Mouse (Mus musculus) spleen, postnatal 10 days (tissue): ENCODE data around the gene Supt5.

Experiments
- DNase-seq, 2 experiments: peaks; one replicate each; pipeline ENCODE4 v3.0.0; 2021 to 2022; ENCODE audit warnings: low spot score in 2 of 2

Supt5 gene

GRCm38 (mm10) chr7:28301616-28302433, 36.7 kb downstream of the Supt5 start, which contains the start of gene Dll3:
Dll3 (minus strand) TSS chr7:28302238.
- peak; percentile 30 to 68 for DNase-seq

GRCm38 (mm10) chr7:28298837-28299625, 39.5 kb downstream of the Supt5 start:
- DNase-seq = peak in 1 of 2 experiments; percentile 43

- DNase-seq = peak in 1 of 2 experiments; percentile 54
Measured at GRCm38 (mm10) chr7:28294481-28294880, 44.1 kb downstream of the Supt5 start.

GRCm38 (mm10) chr7:28290638-28291590, 47.6 kb downstream of the Supt5 start, which contains the start of gene Selenov:
Selenov (minus strand) TSS chr7:28291186.
- no peak for DNase-seq

GRCm38 (mm10) chr7:28290165-28290564, 48.4 kb downstream of the Supt5 start:
- no peak for DNase-seq

- DNase-seq = no peak
Measured at GRCm38 (mm10) chr7:28280630-28281029, 57.9 kb downstream of the Supt5 start.

GRCm38 (mm10) chr7:28278279-28278652, 60.3 kb downstream of the Supt5 start:
- no peak for DNase-seq

- DNase-seq = peak; percentile 94 to 96
Measured at GRCm38 (mm10) chr7:28277615-28278278, 60.8 kb downstream of the Supt5 start, which contains the start of gene Eid2b. Eid2b (plus strand) TSS chr7:28277739.

GRCm38 (mm10) chr7:28277237-28277614, 61.3 kb downstream of the Supt5 start:
- no peak for DNase-seq

- no peak for DNase-seq
Measured at GRCm38 (mm10) chr7:28271761-28272160, 66.8 kb downstream of the Supt5 start.

- DNase-seq = no peak
Measured at GRCm38 (mm10) chr7:28269355-28269754, 69.2 kb downstream of the Supt5 start.

GRCm38 (mm10) chr7:28268576-28268975, 70.0 kb downstream of the Supt5 start:
- no peak for DNase-seq

- peak; percentile 20 to 40 for DNase-seq
Measured at GRCm38 (mm10) chr7:28268042-28268531, 70.5 kb downstream of the Supt5 start.

GRCm38 (mm10) chr7:28267129-28268041, 71.2 kb downstream of the Supt5 start, which contains the start of gene Eid2:
Eid2 (plus strand) TSS chr7:28267881.
- DNase-seq = peak; percentile 16 to 58

- no peak for DNase-seq
Measured at GRCm38 (mm10) chr7:28265391-28265790, 73.2 kb downstream of the Supt5 start.
